Mouse (Mus musculus) myocyte (in vitro differentiated cells): ENCODE measurements around the gene Pinlyp.

ENCODE experiments used
- CEBPB ChIP-seq: IDR thresholded peaks from 2 replicates; pipeline ENCODE4 v1.6.1; 2011; ENCODE audit warnings: mild to moderate bottlenecking, moderate library complexity; ENCODE audit not compliant: poor library complexity, insufficient read depth, severe bottlenecking
- MYOD1 ChIP-seq, 3 experiments: IDR thresholded peaks; one replicate each; pipeline ENCODE4 v1.6.1; 2011; ENCODE audit warnings: control low read depth in 2 of 3, low read depth in 2 of 3, mild to moderate bottlenecking in 2 of 3, moderate library complexity in 1 of 3; ENCODE audit not compliant: insufficient read length in 2 of 3, control insufficient read depth in 1 of 3
- POLR2A ChIP-seq: IDR thresholded peaks from one replicate; pipeline ENCODE4 v1.6.1; 2011; ENCODE audit warnings: low read depth, mild to moderate bottlenecking, control low read depth, moderate library complexity; ENCODE audit not compliant: insufficient read length
- USF1 ChIP-seq: IDR thresholded peaks from one replicate; pipeline ENCODE4 v1.6.1; 2011; ENCODE audit warnings: low read depth, mild to moderate bottlenecking, control low read depth, moderate library complexity

- TF ChIP-seq POLR2A (no peak), CEBPB (no peak), MYOD1 (IDR thresholded peaks at IDR 0.05; ENCODE audit: control insufficient read depth in 1 of 3, insufficient read length in 2 of 3, low read depth in 2 of 3) (no peak), USF1 (no peak)
These were observed 44.4 kb downstream of the Pinlyp start for GRCm38 (mm10) chr7:24501492-24501891.
